Mouse (Mus musculus) Patski (cell line): ENCODE measurements around the gene Ppm1l. TPM values are rescaled to one million over a fixed set of nuclear protein-coding genes. Genes with fewer than 3 reads are reported as not detected.
"Not testable (repeated sequence)": the region's sequence is repeated elsewhere in the genome, so short reads cannot be mapped to it uniquely, and the experiment has no call there.

Experiments used
- ATAC-seq: fragments of 100-300 bp; one replicate; pipeline ENCODE4 v1.8.0; 2021
- CTCF ChIA-PET: fragments of 350-600 bp; sonication (Branson Sonifier 250); formaldehyde crosslinking; loops from one replicate; lab custom pipeline; 2022; ENCODE audit warnings: inconsistent platforms; lab: Charles Lee
- POLR2A ChIA-PET: fragments of 350-600 bp; sonication (Branson Sonifier 250); formaldehyde crosslinking; loops from one replicate; lab custom pipeline; 2022; ENCODE audit warnings: antibody characterized with exemption, inconsistent platforms; lab: Charles Lee
- DNase-seq: peaks from one replicate; pipeline ENCODE4 v3.0.0-alpha.2; 2011; ENCODE audit warnings: low read depth, low spot score
- H3K27me3 ChIP-seq: fragments of 371-371 bp; one replicate; pipeline ENCODE4 v1.5.1; 2021
- CTCF ChIP-seq: fragments of 100-300 bp; IDR thresholded peaks from one replicate; pipeline ENCODE4 v1.5.1; 2021
- in situ Hi-C: fragments of 300-500 bp; cut with MboI; formaldehyde crosslinking; loops from 3 replicates; pipeline ENCODE4 v1.11.1; 2018; ENCODE audit warnings: low pct_unique_long_range_greater_than_20kb, mixed read lengths
- polyA plus RNA-seq: library from polyadenylated mRNA; unstranded; gene quantifications from one replicate; pipeline ENCODE4 v1.2.3, GENCODE M21; 2021

The Ppm1l gene
- polyA plus RNA-seq, 1 experiment from 2014 or later, result 21.9 TPM

DNA sequence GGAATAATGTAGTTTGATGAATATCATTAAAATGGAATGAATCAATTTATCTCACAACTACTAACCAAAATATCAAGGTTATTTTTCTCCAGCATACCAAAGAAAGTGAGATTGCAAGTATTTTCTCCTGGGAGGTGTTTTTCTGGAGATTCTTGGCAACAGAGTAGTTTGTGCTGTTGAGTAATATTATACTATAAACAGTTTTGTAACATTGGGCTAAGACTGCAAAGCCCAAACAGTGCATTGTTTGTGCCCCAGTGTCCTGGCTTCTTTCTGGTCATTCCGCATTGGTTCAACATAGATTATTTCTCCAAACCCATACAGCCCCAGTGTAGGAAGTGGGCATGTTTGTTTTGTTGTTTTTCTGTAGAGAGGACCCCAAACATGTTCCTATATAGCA lies 227.1 kb downstream of the Ppm1l start:
- DNase-seq, result no peak
- ChIA-PET POLR2A (no interaction called here), CTCF (no interaction called here)
- TF ChIP-seq CTCF, result no peak
- in situ Hi-C loops, result no loop called here
- no peak for ATAC-seq
- no peaks in the 10 kb centered on the region for H3K27me3 ChIP-seq

DNA sequence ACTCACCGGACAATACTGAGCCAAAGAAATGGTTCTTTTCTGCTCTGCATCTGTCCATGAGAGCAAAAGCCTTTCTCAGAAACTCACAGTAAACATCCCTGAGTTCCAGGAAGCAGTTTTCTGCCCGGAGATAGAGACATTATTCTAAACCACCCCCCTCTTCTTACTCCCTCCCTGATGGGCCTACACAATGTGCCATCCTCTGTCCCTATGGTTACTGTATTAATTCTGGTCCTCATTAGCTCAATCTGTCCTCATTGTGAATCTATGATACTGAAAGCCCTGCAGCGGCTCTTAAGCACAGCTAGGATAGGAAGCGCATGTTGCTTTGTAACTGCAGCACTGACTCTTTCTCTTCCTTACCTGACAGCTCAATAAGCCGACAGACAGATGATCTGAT lies 228.4 kb downstream of the Ppm1l start:
- ChIA-PET POLR2A (interaction anchor here (1.4 to 1.5 kb wide), 2 partner anchors 13 to 15 kb away, joined by 3 read pairs; no protein-coding TSS in a partner anchor), CTCF (interaction anchor here (1.5 kb wide), 1 partner anchor 8 kb away, joined by 4 read pairs; no protein-coding TSS in a partner anchor)
- in situ Hi-C loops, result no loop called here
- ATAC-seq, result no peak
- TF ChIP-seq CTCF, result no peak
- no peak for DNase-seq
- no peaks in the 10 kb centered on the region for H3K27me3 ChIP-seq

DNA sequence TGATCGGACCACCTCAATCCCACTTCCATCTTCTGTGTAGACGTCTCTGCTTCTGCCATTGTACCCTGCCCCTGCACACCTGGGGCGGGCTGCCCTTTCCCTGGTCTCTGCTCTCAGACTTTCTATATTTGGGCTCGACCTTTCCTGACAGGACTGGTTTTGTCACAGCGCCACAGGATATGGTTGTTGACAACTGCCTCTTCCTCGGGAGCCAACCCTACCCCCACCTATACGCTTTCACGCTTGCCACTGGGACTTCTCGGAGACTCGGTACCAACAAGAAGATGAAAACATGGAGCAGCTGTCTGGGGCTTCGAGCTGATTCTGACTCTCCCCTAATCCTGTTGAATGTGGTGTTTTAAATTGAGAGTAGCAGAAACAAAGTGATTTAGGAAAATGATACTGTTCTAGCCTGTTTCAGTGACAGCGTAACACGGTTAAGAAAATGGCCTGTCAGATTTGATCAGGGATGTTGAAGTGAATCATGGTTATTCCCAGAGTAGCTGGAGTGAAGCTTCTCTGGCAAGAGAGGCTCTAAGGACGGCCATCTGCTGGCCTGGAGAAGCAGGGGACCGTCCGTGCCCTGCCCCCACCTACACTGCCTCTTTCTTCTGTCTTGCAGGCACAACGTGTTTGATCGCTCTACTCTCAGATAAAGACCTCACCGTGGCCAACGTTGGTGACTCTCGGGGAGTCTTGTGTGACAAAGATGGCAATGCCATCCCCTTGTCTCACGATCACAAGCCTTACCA lies 232.2 kb downstream of the Ppm1l start:
- DNase-seq (no peak), ATAC-seq (no peak)
- TF ChIP-seq CTCF, result no peak
- POLR2A ChIA-PET, result interaction anchor here (1.2 kb wide), 1 partner anchor 13 kb away, joined by 3 read pairs; no protein-coding TSS in a partner anchor
- CTCF ChIA-PET, result interaction anchor here (1.3 kb wide), 1 partner anchor 35 kb away, joined by 3 read pairs; no protein-coding TSS in a partner anchor
- in situ Hi-C loops, result no loop called here
- no peaks in the 10 kb centered on the region for H3K27me3 ChIP-seq

DNA sequence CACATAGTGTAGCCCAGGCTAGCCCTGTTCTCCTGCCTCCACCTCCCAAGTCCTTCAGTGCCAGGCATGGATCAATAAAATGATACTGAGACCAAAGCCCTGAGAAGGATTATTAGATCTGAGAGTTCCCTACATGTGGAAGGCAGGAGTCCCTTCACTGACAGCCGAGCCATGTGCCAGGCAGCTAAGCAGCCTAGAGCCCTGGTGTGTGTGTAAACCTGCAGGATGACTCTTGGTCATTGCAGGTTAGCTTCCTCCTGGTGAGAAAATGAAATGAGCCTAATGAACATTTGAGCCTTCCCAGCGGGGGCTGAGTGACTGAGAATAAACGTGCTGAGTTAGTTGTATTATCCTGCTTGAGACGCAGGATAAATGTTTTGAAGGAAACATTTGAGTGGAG lies 232.9 kb downstream of the Ppm1l start:
- DNase-seq (no peak), ATAC-seq (no peak)
- no peak for TF ChIP-seq CTCF
- POLR2A ChIA-PET, result interaction anchor here (1.2 kb wide), 1 partner anchor 12 kb away, joined by 3 read pairs; no protein-coding TSS in a partner anchor
- in situ Hi-C loops, result no loop called here
- CTCF ChIA-PET, result interaction anchor here (1.3 to 1.9 kb wide), 2 partner anchors 10 to 34 kb away, joined by 3 to 8 read pairs; no protein-coding TSS in a partner anchor
- no peaks in the 10 kb centered on the region for H3K27me3 ChIP-seq

DNA sequence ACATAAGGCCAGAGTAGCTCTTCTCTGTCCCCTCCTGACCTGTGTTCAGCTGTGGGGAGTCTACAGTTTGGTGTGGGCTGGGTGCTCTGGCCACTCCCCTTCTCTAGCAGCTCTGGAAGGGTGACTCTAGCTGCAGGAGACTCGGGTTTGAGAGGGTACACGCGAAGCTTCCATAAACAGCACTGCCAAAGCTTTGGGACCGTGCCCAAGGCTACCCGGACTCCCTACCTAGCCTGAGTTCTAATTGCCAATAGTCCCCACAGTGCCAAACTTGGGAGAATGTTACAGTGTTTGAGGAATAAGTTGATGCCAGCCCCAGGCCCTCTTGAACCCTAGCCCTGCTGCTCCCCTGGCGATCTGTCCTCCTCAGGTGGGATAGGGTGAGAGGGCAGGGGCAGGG lies 238.8 kb downstream of the Ppm1l start:
- in situ Hi-C loops, result no loop called here
- ChIA-PET CTCF (interaction anchor here (1.4 kb wide), 1 partner anchor 18 kb away, joined by 3 read pairs; no protein-coding TSS in a partner anchor), POLR2A (no interaction called here)
- DNase-seq (no peak), ATAC-seq (no peak)
- TF ChIP-seq CTCF, result no peak
- no peaks in the 10 kb centered on the region for H3K27me3 ChIP-seq

DNA sequence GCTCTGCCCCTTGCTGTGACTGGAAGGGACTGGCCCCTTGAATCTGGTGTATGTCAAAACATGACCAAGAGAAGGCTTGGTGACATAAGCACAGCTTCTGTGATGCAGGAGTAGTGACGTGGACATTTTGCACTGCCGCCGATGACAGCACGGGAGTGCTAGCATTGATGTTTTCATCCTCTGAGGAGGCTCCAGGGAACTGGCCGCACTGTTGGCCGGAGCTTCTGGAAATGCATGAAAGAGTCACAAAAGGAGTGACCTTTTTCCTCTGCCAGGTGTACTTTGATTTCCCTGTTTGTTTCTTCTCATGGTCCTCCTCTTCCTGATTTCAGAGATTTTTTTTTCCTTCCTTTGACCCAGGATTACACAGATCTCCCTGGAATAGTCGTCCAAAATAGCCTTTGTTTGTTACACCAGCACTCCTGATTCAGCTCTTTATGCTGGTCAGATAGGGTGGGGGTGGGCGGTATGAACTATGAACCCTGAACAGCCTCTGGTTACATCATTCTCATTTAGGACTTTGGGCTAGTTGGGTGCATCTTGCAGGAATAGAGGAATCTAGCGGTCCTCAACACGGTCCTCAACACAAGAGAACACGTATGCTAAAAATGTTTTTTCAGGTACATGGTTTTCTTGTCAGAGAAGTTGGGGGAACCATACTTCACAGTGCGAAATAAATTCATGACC lies 239.6 kb downstream of the Ppm1l start:
- ATAC-seq (no peak), DNase-seq (no peak)
- POLR2A ChIA-PET, result interaction anchor here (0.6 to 0.7 kb wide), 2 partner anchors 64 to 113 kb away, joined by 3 read pairs; no protein-coding TSS in a partner anchor
- TF ChIP-seq CTCF, result no peak
- CTCF ChIA-PET, result interaction anchor here (1.4 kb wide), 1 partner anchor 18 kb away, joined by 3 read pairs; no protein-coding TSS in a partner anchor
- H3K27me3 ChIP-seq, result no peaks in the 10 kb centered on the region
- in situ Hi-C loops, result no loop called here

DNA sequence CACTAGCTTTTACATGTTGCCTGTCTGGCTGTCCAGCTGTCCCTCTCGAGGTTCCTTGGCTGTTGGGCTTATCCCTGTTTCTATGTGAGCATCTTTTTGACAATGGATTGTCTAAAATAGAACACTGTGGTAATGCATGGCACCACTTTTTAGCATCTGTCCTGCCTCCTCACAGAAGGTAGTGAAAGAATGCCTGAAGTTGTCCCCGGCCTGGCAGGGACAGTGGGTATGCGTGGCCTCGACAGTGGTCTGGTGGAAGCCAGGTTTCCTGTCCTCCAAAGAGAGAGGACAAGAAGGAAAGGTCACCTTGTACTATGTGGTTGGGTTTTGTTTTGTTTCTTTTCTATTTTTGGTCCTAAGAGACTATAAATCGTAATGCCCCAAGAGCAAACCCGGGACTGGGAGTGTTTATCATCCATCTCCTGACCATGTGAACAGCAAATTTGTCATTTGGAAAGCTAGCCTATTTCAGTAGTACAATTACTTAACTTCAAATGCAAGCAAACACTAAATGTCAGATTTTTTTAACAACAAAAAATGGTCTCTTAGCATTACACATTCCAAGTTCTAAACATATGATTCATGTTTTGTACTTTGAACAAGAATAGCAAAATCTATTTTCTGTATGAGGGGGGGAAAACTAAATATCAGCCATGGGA lies 242.8 kb downstream of the Ppm1l start:
- POLR2A ChIA-PET, result no interaction called here
- in situ Hi-C loops, result no loop called here
- no peaks in the 10 kb centered on the region for H3K27me3 ChIP-seq
- CTCF ChIA-PET, result interaction anchor here (2.0 kb wide), 1 partner anchor 9 kb away, joined by 8 read pairs; no protein-coding TSS in a partner anchor
- TF ChIP-seq CTCF, result no peak
- ATAC-seq, result no peak
- no peak for DNase-seq

DNA sequence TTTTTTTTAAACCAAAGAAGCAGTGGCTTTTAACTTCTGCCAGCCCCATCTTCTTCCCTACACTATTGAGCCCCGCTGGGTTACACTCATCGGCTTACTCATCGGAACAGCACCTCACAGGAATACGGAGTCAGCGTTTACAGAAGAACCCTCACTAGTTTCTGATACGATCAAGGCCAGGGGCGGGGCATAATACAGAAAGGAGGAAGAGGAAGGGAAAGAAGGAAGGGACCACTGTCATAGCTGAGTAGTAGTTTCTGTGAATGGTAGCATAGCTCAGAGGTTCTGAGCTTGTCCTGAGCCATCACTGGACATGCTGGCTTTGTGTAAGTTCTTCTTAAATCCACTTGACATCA lies 243.3 kb downstream of the Ppm1l start:
- ChIA-PET CTCF (interaction anchor here (2.0 kb wide), 1 partner anchor 9 kb away, joined by 8 read pairs; no protein-coding TSS in a partner anchor), POLR2A (interaction anchor here (0.8 kb wide), 1 partner anchor 101 kb away, joined by 7 read pairs; no protein-coding TSS in a partner anchor)
- in situ Hi-C loops, result no loop called here
- ATAC-seq (no peak), DNase-seq (no peak)
- TF ChIP-seq CTCF, result no peak
- no peaks in the 10 kb centered on the region for H3K27me3 ChIP-seq

DNA sequence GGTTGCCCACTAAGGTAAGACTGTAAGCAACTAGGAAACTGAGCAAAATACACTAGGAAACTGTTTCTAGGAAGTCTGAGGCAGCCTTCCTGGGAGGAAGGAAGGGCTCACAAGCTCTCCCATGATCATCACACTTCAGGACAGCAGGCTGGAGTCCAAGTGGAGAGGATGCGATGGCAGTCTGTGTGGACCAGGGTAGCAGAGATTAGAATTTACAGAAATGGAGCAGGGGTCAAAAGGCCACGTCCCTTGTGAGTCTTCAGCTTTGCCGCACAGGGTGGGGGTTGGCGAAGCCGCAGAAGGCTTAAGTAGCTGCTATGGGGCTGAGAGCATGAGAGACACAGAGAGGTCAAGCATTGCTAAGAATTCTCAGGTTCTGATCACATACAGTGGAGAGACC lies 245.0 kb downstream of the Ppm1l start:
- in situ Hi-C loops, result no loop called here
- TF ChIP-seq CTCF, result no peak
- ChIA-PET CTCF (interaction anchor here (1.3 to 1.9 kb wide), 2 partner anchors 11 to 26 kb away, joined by 4 to 5 read pairs; no protein-coding TSS in a partner anchor), POLR2A (interaction anchor here (1.0 to 1.2 kb wide), 2 partner anchors 12 to 55 kb away, joined by 3 read pairs; no protein-coding TSS in a partner anchor)
- ATAC-seq, result no peak
- no peaks in the 10 kb centered on the region for H3K27me3 ChIP-seq
- DNase-seq, result no peak

DNA sequence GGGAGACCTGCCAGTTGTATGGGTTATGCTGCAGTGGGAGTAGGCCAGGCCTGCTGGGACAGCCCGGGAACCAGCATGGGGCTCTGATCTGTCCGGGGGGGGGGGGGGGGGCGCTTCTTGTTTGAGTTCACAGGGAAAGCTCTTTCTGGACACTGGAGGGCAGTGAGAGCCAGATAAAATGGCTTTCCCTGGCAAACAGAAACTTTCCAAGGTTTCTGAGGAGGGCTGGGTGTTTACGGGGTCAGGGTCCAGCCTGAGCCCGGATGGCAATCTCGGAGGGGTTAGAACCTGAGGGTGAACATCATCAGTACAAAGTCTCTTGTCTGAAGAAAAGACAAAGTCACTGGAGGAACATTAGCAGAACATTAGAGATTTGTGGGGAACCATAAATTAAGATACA lies 246.7 kb downstream of the Ppm1l start:
- TF ChIP-seq CTCF, result no peak
- CTCF ChIA-PET, result interaction anchor here (1.9 kb wide), 1 partner anchor 10 kb away, joined by 5 read pairs; no protein-coding TSS in a partner anchor
- in situ Hi-C loops, result no loop called here
- DNase-seq (no peak), ATAC-seq (no peak)
- no peaks in the 10 kb centered on the region for H3K27me3 ChIP-seq
- POLR2A ChIA-PET, result no interaction called here

DNA sequence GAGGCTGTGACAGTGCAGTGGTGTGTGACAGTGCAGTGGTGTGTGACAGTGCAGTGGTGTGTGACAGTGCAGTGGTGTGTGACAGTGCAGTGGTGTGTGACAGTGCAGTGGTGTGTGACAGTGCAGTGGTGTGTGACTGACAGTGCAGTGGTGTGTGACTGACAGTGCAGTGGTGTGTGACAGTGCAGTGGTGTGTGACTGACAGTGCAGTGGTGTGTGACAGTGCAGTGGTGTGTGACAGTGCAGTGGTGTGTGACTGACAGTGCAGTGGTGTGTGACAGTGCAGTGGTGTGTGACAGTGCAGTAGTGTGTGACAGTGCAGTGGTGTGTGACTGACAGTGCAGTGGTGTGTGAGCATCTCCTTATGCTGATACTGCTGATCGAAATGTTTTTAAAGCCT lies 248.9 kb downstream of the Ppm1l start:
- ChIA-PET CTCF (interaction anchor here (1.0 kb wide), 1 partner anchor 11 kb away, joined by 3 read pairs; no protein-coding TSS in a partner anchor), POLR2A (interaction anchor here (0.6 kb wide), 1 partner anchor 86 kb away, joined by 3 read pairs; no protein-coding TSS in a partner anchor)
- H3K27me3 ChIP-seq, ATAC-seq, in situ Hi-C loops, DNase-seq: not testable (repeated sequence)
